ENCODE assay signal across 8 mouse cellular contexts in genomic region chr13:21408805-21409459, GRCm38 (mm10). TPM values are rescaled to one million over a fixed set of nuclear protein-coding genes. Genes with fewer than 3 reads are reported as not detected.
A peak's percentile ranks its signal among the peaks of the same experiment; 100 is the strongest.
DNase-seq lines count a peak whose midpoint lies in the region; ATAC-seq and TF ChIP-seq lines count a peak whose summit lies in the region.

No protein-coding gene starts in this region.

- peak overlapping the region; percentile 67 for H3K4me3 ChIP-seq in left cerebral cortex, adult 2 months
- H3K4me3 ChIP-seq in embryonic facial prominence, embryonic 15.5 days (replicated peaks): peak overlapping the region; percentile 57
- peak overlapping the region; percentile 48 for H3K4me3 ChIP-seq in intestine, embryonic 15.5 days (replicated peaks)
- H3K4me3 ChIP-seq in myocyte: peak overlapping the region; percentile 38

- no peaks in the 10 kb centered on the region for H3K9me3 ChIP-seq in embryonic facial prominence, embryonic 15.5 days (replicated peaks)
- H3K9me3 ChIP-seq in intestine, embryonic 15.5 days: no peaks in the 10 kb centered on the region

- peak overlapping the region; percentile 93 for H3K27ac ChIP-seq in left cerebral cortex, adult 2 months
- H3K27ac ChIP-seq in embryonic facial prominence, embryonic 15.5 days (replicated peaks): peak overlapping the region; percentile 88
- peak overlapping the region; percentile 75 for H3K27ac ChIP-seq in intestine, embryonic 15.5 days

- H3K9ac ChIP-seq in embryonic facial prominence, embryonic 15.5 days: peak overlapping the region; percentile 58
- H3K9ac ChIP-seq in intestine, embryonic 15.5 days: peak overlapping the region; percentile 49; the same call in 1 of the 2 replicates

- no peaks in the 10 kb centered on the region for H3K79me2 ChIP-seq in myocyte (ENCODE audit: control insufficient read depth, insufficient read depth)

- peak overlapping the region; percentile 75 for H3K4me2 ChIP-seq in embryonic facial prominence, embryonic 15.5 days (replicated peaks)
- H3K4me2 ChIP-seq in intestine, embryonic 15.5 days (replicated peaks): peak overlapping the region; percentile 80
- peak overlapping the region; percentile 88 for H3K4me2 ChIP-seq in myocyte (ENCODE audit: low read depth)

- no peak overlapping the region for H3ac ChIP-seq in myocyte (ENCODE audit: control insufficient read depth, insufficient read length)

- intact Hi-C loops in left cerebral cortex, adult 2 months (cut with DNase I): loop anchor here (2.0 kb wide), 1 partner anchor 32 kb away; the partner anchor contains the start of gene Pgbd1
- intact Hi-C loops in left cerebral cortex, postnatal 10 days (cut with DNase I): no loop called here

- 49% methylated on average over 11 of the region's 11 CpGs for WGBS in embryonic facial prominence, embryonic 15.5 days
- WGBS in intestine, embryonic 15.5 days: 51% methylated on average over 11 of the region's 11 CpGs

- H3K4me1 ChIP-seq in embryonic facial prominence, embryonic 15.5 days: peaks cover 8% of the 10 kb centered on the region; the same call in 1 of the 2 replicates
- 0 out of 2 replicates have a peak, but pooled peaks cover 6% of the 10 kb centered on the region for H3K4me1 ChIP-seq in intestine, embryonic 15.5 days (replicated peaks)

- H3K36me3 ChIP-seq in embryonic facial prominence, embryonic 15.5 days: no peaks in the 10 kb centered on the region
- H3K36me3 ChIP-seq in intestine, embryonic 15.5 days: no peaks in the 10 kb centered on the region
- no peaks in the 10 kb centered on the region for H3K36me3 ChIP-seq in myocyte (ENCODE audit: control insufficient read depth, insufficient read depth)

- no peak for TF ChIP-seq CTCF in left cerebral cortex, adult 2 months (IDR thresholded peaks at IDR 0.05)

- no peak for TF ChIP-seq POLR2A in myocyte (IDR thresholded peaks at IDR 0.05; ENCODE audit: insufficient read length, low read depth)

- no peaks in the 10 kb centered on the region for H3K27me3 ChIP-seq in embryonic facial prominence, embryonic 15.5 days
- H3K27me3 ChIP-seq in intestine, embryonic 15.5 days (replicated peaks): no peaks in the 10 kb centered on the region
- no peaks in the 10 kb centered on the region for H3K27me3 ChIP-seq in myocyte (ENCODE audit: control insufficient read depth, insufficient read depth, insufficient read length)

- DNase-seq in left cerebral cortex, adult 2 months (ENCODE audit: extremely low spot score in 1 of 2, low spot score in 2 of 2): no peak
- no peak for DNase-seq in left cerebral cortex, postnatal 10 days (ENCODE audit: extremely low spot score in 1 of 2, low spot score in 2 of 2)
- DNase-seq in adrenal gland, postnatal 14 days: no peak
- no peak for DNase-seq in layer of hippocampus, postnatal 14 days (ENCODE audit: low spot score in 2 of 2)
- no peak for DNase-seq in MN1 (ENCODE audit: low spot score)

- no peak for ATAC-seq in embryonic facial prominence, embryonic 15.5 days (ENCODE audit: insufficient number of reproducible peaks, low FRiP score, low TSS enrichment, low read depth)
- ATAC-seq in intestine, embryonic 15.5 days: no peak

TF ChIP-seq in myocyte, 11 proteins besides CTCF, POLR2A, EP300 and RAD21:
- no peak for TF ChIP-seq SRF (IDR thresholded peaks at IDR 0.05; ENCODE audit: control insufficient read depth, insufficient read length, low read depth)
- no peak for TF ChIP-seq CEBPB (IDR thresholded peaks at IDR 0.05; ENCODE audit: insufficient read depth, poor library complexity, severe bottlenecking)

RNA-seq across cellular contexts. Expression of gene Zkscan3, which starts 6.4 kb away (rescaled TPM):
- total RNA-seq in left cerebral cortex, adult 2 months (2021): 10 to 100 TPM; 39.0 to 44.4 TPM
- total RNA-seq in left cerebral cortex, postnatal 10 days (2021): 10 to 100 TPM; 36.7 to 40.7 TPM
- polyA plus RNA-seq in embryonic facial prominence, embryonic 15.5 days (2015; fragmentation: Nextera tagmentation; extraction: Ambion mirVana): 83.5 and 86.6 TPM in 2 replicates
- 66.9 and 71.5 TPM in 2 replicates for polyA plus RNA-seq in intestine, embryonic 15.5 days (2015; fragmentation: Nextera tagmentation; extraction: Ambion mirVana)
- polyA plus RNA-seq in myocyte (2012; fragmentation: generic; extraction: Trizol): 13.6 TPM
- 57.7 and 64.0 TPM in 2 replicates for total RNA-seq in adrenal gland, postnatal 14 days (2021)
- 10 to 100 TPM; 37.5 to 37.6 TPM for total RNA-seq in layer of hippocampus, postnatal 14 days (2021)

RNA-seq across cellular contexts. Expression of gene Pgbd1, which starts 31.9 kb away (rescaled TPM):
- total RNA-seq in left cerebral cortex, adult 2 months (2021): 1 to 10 TPM; 1.3 to 1.7 TPM
- total RNA-seq in left cerebral cortex, postnatal 10 days (2021): 1 to 10 TPM; 1.5 to 2.1 TPM
- polyA plus RNA-seq in embryonic facial prominence, embryonic 15.5 days (2015; fragmentation: Nextera tagmentation; extraction: Ambion mirVana): 3.0 and 3.4 TPM in 2 replicates
- 2.2 and 2.3 TPM in 2 replicates for polyA plus RNA-seq in intestine, embryonic 15.5 days (2015; fragmentation: Nextera tagmentation; extraction: Ambion mirVana)
- polyA plus RNA-seq in myocyte (2012; fragmentation: generic; extraction: Trizol): 0.13 TPM
- total RNA-seq in adrenal gland, postnatal 14 days (2021): 0.79 and 0.85 TPM in 2 replicates
- 1 to 10 TPM; 1.3 TPM for total RNA-seq in layer of hippocampus, postnatal 14 days (2021)

RNA-seq across cellular contexts. Expression of gene Zscan26, which starts 44.6 kb away (rescaled TPM):
- 10 to 100 TPM; 56.7 to 57.3 TPM for total RNA-seq in left cerebral cortex, adult 2 months (2021)
- total RNA-seq in left cerebral cortex, postnatal 10 days (2021): 10 to 100 TPM; 27.6 to 30.0 TPM
- polyA plus RNA-seq in embryonic facial prominence, embryonic 15.5 days (2015; fragmentation: Nextera tagmentation; extraction: Ambion mirVana): 27.5 and 33.6 TPM in 2 replicates
- polyA plus RNA-seq in intestine, embryonic 15.5 days (2015; fragmentation: Nextera tagmentation; extraction: Ambion mirVana): 26.5 and 27.2 TPM in 2 replicates
- polyA plus RNA-seq in myocyte (2012; fragmentation: generic; extraction: Trizol): 6.3 TPM
- total RNA-seq in adrenal gland, postnatal 14 days (2021): 32.2 and 35.4 TPM in 2 replicates
- 10 to 100 TPM; 33.9 to 35.6 TPM for total RNA-seq in layer of hippocampus, postnatal 14 days (2021)

RNA-seq across cellular contexts. Expression of gene Zscan12, which starts 46.3 kb away (rescaled TPM):
- total RNA-seq in left cerebral cortex, adult 2 months (2021): 1 to 10 TPM; 7.0 to 8.2 TPM
- 1 to 10 TPM; 8.0 to 8.5 TPM for total RNA-seq in left cerebral cortex, postnatal 10 days (2021)
- 10.9 and 11.3 TPM in 2 replicates for polyA plus RNA-seq in embryonic facial prominence, embryonic 15.5 days (2015; fragmentation: Nextera tagmentation; extraction: Ambion mirVana)
- 8.6 and 8.7 TPM in 2 replicates for polyA plus RNA-seq in intestine, embryonic 15.5 days (2015; fragmentation: Nextera tagmentation; extraction: Ambion mirVana)
- 2.8 TPM for polyA plus RNA-seq in myocyte (2012; fragmentation: generic; extraction: Trizol)
- 8.0 and 10.1 TPM in 2 replicates for total RNA-seq in adrenal gland, postnatal 14 days (2021)
- 1 to 10 TPM; 8.3 to 9.0 TPM for total RNA-seq in layer of hippocampus, postnatal 14 days (2021)

RNA-seq across cellular contexts. Expression of gene Nkapl, which starts 59.4 kb away (rescaled TPM):
- under 1 TPM; 0.40 to 0.77 TPM for total RNA-seq in left cerebral cortex, adult 2 months (2021)
- total RNA-seq in left cerebral cortex, postnatal 10 days (2021): 1 to 10 TPM in 1 of 2 experiments, under 1 TPM in 1; 0.77 to 1.0 TPM
- 2.1 and 2.3 TPM in 2 replicates for polyA plus RNA-seq in embryonic facial prominence, embryonic 15.5 days (2015; fragmentation: Nextera tagmentation; extraction: Ambion mirVana)
- 2.2 and 2.9 TPM in 2 replicates for polyA plus RNA-seq in intestine, embryonic 15.5 days (2015; fragmentation: Nextera tagmentation; extraction: Ambion mirVana)
- 0.05 TPM for polyA plus RNA-seq in myocyte (2012; fragmentation: generic; extraction: Trizol)
- 1.4 and 1.7 TPM in 2 replicates for total RNA-seq in adrenal gland, postnatal 14 days (2021)
- total RNA-seq in layer of hippocampus, postnatal 14 days (2021): under 1 TPM; 0.69 to 0.74 TPM
